Mouse (Mus musculus) heart, postnatal 25 days (tissue): ENCODE measurements around the gene Klhl11. TPM values are rescaled to one million over a fixed set of nuclear protein-coding genes. Genes with fewer than 3 reads are reported as not detected.

Experiments used
- DNase-seq: peaks from one replicate; pipeline ENCODE4 v3.0.0; 2022; ENCODE audit warnings: low spot score
- intact Hi-C: fragments of 180-260 bp; cut with DNase I; formaldehyde crosslinking; loops from one replicate; pipeline ENCODE4 v1.15.1; 2025
- total RNA-seq, 2 experiments: library from RNA; stranded (reverse); gene quantifications; 2 replicates each; pipeline ENCODE4 v1.2.3; 2021

The Klhl11 gene
- total RNA-seq, result 1 to 10 TPM; 7.9 to 9.0 TPM

- intact Hi-C loops, result loop anchor here (2.0 kb wide), 2 partner anchors 46 to 110 kb away; no protein-coding TSS in a partner anchor
- peak; percentile 81 for DNase-seq
Observed at GRCm38 (mm10) chr11:100472197-100472934, at the start of gene Klhl11. TSS of gene Klhl11 (minus strand) at chr11:100472741.

DNA sequence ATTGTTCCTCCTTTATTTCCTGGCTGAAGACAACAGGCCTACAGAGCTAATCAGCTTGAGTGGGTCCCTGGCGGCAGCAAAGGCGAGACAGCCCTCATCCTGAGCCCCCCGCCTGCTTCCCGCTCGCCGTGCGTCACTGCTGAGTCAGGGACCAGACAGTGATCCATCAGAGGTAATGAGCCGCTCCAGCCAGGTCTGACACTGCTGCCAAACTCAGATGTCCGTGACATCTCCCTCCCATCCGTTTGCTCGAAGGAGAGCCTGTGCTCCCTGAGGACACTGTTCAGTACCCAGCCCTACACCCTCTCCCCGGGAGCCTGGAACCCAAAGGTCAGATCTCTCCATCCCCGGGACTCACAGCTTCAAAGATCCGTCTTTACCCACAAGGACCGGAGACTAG is 48.3 kb upstream of the Klhl11 start:
- intact Hi-C loops, result no loop called here
- no peak for DNase-seq

DNA sequence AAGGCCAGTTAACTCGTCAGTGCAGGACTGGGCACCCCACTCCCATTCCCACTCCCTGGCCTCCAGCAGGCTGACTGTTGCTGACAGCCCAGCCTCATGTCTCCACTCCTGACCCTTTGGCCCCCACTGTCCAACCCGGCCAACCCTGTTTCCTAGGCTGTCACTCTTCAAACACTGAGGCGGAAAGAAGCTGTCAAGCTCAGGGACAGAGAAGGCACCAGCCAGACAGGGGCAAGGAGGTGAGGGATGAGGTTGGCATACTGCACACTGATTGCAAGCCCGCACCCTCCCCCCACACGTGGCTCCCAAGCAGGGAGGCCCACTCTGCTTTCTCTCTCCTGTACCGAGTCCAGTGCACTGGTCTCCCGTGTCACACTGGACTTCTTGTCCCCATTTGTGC is 46.6 kb upstream of the Klhl11 start:
- intact Hi-C loops, result no loop called here
- no peak for DNase-seq

GRCm38 (mm10) chr11:100518188-100518591 is 45.6 kb upstream of the Klhl11 start:
- intact Hi-C loops, result no loop called here
- no peak for DNase-seq

- DNase-seq, result no peak
Observed at GRCm38 (mm10) chr11:100516291-100516690, 43.8 kb upstream of the Klhl11 start.

DNA sequence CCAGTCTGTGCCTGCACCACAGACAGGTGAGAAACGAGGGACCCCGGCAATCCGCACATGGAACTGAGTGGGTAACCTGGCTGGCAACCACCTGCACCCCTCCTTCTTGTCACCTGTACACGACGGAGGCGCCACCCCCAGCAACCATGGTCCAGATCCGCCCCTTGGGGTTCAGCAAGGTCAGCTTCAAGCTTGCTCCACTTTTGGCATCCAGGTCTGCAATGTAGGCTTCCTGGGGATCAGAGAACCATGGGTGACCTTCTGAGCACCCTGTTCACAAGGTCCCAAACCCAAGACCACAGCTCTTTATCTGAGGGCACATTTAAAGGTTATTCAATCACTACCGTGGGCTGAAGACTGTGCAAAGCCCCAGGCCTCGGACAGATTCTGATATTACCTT is 43.2 kb upstream of the Klhl11 start:
- DNase-seq, result no peak

More at GRCm38 (mm10) chr11:100516291-100516690, 43.8 kb upstream of the Klhl11 start:
- intact Hi-C loops, result no loop called here

GRCm38 (mm10) chr11:100515061-100515460 is 42.5 kb upstream of the Klhl11 start:
- intact Hi-C loops, result no loop called here
- no peak for DNase-seq

More for the DNA sequence above, 43.2 kb upstream of the Klhl11 start:
- intact Hi-C loops, result no loop called here

DNA sequence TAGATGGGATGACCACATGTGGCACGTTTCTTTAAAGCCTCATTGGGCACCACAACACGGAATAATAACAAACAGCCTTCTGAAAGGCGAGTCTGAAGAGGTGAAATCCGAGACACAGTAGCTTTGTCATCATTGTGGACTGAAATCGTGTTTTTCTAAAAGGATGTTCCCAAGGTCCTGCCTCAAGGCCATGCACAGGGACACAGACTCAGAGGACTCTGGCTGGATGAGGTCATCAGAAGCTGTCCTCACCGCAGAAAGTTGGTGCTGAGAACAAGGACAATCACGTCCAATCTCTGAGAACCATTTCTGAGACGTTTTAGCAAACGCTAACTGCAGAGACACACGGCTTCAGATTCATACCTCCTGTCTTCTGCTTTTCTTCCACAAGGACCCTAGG is 41.2 kb upstream of the Klhl11 start:
- intact Hi-C loops, result loop anchor here (2.0 kb wide), 1 partner anchor 41 kb away; no protein-coding TSS in a partner anchor
- DNase-seq, result no peak

DNA sequence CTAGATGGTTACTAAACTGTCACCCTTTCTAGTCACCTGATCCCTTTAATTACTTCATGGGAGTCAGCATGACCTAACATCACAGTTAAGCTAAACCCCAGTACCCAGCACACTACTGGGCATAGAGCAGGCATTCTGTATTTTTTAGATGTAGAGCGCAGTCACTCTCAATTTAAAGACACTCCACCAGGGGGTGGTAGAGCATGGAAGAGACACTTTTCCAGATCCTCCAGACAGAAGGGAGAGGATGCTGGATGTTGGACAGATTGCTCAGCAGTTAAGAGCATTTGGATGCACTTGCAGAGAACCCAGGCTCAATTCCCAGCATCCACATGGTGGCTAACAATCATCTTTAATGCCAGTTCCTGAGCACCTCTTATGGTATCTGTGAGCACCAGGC is 39.8 kb upstream of the Klhl11 start:
- intact Hi-C loops, result loop anchor here (2.0 kb wide), 1 partner anchor 42 kb away; no protein-coding TSS in a partner anchor
- no peak for DNase-seq

GRCm38 (mm10) chr11:100510556-100510955 is 38.0 kb upstream of the Klhl11 start:
- no peak for DNase-seq
- intact Hi-C loops, result no loop called here

DNA sequence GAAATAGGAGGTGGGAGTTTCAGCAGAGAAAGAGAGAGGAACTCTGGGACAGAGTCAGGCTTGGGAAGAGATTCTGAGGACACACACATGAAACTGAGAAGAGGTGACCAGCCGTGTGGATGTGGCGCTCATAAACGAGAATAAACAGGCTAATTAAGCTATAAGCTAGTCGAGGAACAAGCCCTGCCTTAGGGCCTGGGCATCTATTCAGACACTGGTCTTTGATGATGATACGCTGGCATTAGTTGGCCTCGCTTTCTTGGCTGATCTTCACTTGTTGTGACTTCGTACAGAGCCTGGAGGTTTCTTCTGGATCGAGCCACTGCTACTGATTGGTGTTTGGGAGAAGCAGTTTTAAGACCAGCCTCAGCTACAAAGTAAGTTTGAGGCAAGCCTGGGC is 33.5 kb upstream of the Klhl11 start:
- DNase-seq, result no peak
- intact Hi-C loops, result no loop called here

GRCm38 (mm10) chr11:100504990-100505660 is 32.6 kb upstream of the Klhl11 start:
- intact Hi-C loops, result no loop called here
- DNase-seq, result no peak

DNA sequence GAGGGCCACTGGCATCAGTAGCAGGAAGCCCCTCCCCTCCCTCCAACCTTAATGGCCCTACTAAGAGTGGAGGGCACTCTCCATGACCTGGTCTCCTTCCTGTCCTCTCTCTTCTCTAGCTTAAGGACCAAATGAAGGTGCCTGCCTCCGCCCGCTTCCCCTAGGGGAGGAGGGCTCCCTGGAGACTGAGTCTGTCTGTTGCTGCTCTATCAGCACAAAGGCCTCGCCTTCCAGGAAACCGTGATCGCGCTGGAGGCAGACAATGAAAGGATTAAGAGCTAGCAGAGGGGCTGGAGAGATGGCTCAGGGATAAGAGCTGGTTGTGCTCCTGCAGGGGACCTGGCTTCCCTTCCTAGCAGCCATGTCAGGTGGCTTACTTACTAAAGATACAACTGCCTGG is 28.8 kb upstream of the Klhl11 start:
- intact Hi-C loops, result no loop called here

DNA sequence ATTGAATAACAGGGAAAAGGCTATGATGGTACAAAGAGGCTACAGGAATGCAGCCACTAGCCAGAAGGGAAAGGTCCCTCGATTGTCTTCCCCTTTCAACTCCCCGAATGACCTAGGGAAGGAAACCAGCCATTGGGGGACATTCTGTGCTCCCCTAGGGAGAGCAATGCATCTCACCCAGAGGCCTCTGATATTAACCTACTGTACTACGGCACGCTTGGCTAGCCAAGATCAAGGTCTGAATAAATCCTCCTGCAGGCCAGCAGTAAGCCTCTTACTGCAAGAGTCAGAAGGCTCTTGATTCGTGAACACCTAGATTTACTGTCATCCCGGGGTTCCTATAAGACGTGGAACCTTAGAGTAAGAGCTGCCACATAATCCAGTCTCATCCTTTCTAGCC is 28.1 kb upstream of the Klhl11 start:
- DNase-seq, result no peak
- intact Hi-C loops, result no loop called here

More for the DNA sequence above, 28.8 kb upstream of the Klhl11 start:
- no peak for DNase-seq

DNA sequence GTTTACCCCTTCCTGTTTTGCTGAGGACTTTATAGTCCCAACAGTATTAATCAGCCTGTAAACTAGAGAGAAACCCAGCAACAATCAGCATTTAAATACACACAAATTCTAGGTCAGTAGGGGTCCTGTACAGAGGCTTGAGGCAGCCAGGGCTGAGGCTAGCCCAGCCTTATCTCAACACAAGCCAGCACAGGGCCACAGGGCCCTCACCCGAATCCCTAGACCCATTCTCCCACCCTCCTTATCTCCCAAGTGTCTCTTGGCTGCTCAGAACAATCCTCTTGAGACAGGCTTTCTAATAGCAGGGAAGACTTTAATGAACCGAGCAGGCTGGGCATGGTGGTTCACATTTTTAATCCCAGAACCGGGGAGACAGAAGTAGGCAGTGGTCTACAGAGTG is 27.7 kb upstream of the Klhl11 start:
- intact Hi-C loops, result no loop called here

GRCm38 (mm10) chr11:100493771-100494170 is 21.2 kb upstream of the Klhl11 start:
- DNase-seq, result no peak
- intact Hi-C loops, result no loop called here

More for the DNA sequence above, 27.7 kb upstream of the Klhl11 start:
- no peak for DNase-seq

DNA sequence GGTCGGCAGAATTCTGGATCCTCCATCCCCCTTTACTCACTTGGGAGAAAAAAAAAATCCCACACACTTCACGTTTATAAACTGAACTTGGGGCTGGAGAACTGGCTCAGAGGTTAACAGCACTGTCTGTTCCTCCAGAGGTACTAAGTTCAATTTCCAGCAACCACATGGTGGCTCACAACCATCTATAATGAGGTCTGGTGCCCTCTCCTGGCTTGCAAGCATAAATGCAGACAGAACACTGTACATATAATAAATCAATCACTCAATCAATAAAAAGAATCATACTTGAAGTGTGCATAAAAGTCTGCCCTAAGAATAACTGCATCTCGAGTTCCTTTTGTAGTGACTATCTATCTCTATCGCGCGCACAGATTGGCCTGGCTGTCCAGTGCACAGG is 18.4 kb upstream of the Klhl11 start:
- intact Hi-C loops, result no loop called here
- DNase-seq, result no peak

- DNase-seq, result no peak
- intact Hi-C loops, result loop anchor here (1.0 to 5.0 kb wide), 2 partner anchors 69 to 211 kb away; no protein-coding TSS in a partner anchor
Observed at GRCm38 (mm10) chr11:100485801-100486538, 13.4 kb upstream of the Klhl11 start.

GRCm38 (mm10) chr11:100484461-100484860 is 11.9 kb upstream of the Klhl11 start:
- DNase-seq, result no peak
- intact Hi-C loops, result no loop called here

DNA sequence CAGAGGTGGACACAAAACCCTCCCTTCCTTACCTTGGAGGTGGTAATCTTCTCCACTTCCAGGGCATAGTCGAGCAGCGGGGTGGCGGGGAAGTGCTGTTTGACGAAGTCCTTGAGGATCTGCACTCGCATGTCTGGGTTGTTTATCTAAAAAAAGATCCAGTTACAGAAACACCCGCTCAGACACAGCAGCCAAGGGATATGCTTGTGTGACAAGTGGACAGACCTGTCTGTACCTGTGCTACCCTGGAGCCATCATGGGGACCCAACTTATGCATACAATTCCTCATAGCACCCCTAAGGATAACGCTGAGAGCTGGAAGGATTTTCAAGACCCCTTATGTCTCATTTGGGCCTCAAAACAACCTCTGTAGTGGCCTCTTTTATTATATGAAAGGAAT is 6.6 kb upstream of the Klhl11 start:
- intact Hi-C loops, result no loop called here
- no peak for DNase-seq

DNA sequence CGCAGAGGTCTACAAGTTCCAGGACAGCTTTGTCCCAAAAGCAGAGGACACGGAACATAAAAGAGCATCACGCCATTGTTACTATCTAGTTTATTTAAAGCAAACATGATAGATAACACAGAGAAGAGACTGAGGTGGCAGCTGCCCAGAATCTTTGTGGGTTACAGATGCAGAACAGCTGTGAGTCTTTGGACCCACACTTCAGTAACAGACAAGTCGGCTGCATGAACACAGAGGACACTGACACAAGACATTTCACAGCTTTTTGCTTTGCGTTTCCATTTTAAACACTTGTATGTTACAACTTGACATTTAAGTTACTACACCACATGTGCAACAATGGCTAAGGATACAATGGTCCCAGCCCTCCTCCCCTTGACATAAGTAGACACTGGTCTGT is 3.7 kb upstream of the Klhl11 start:
- intact Hi-C loops, result no loop called here
- no peak for DNase-seq
